In genomic region chr12:4874161-4874927, GRCm38 (mm10) we compare ENCODE assay signal across 8 mouse cellular contexts. TPM values are rescaled to one million over a fixed set of nuclear protein-coding genes. Genes with fewer than 3 reads are reported as not detected.
A peak's percentile ranks its signal among the peaks of the same experiment; 100 is the strongest.
DNase-seq lines count a peak whose midpoint lies in the region; ATAC-seq and TF ChIP-seq lines count a peak whose summit lies in the region.

Gene Mfsd2b, minus strand, starts transcription at chr12:4874359.

- H3K9ac ChIP-seq in heart, embryonic 15.5 days, result peak within 1 kb of the TSS; percentile 49
- H3K9ac ChIP-seq in neural tube, embryonic 15.5 days (replicated peaks), result peak within 1 kb of the TSS; percentile 57

- peaks cover 31% of the 10 kb centered on the region for H3K27me3 ChIP-seq in E14TG2a.4 (ENCODE audit: insufficient read depth, low read length)
- no peaks in the 10 kb centered on the region for H3K27me3 ChIP-seq in erythroblast, embryonic 14.5 days (ENCODE audit: control insufficient read depth)
- no peaks in the 10 kb centered on the region for H3K27me3 ChIP-seq in heart, embryonic 15.5 days
- H3K27me3 ChIP-seq in neural tube, embryonic 15.5 days (replicated peaks), result no peaks in the 10 kb centered on the region

- WGBS in heart, embryonic 15.5 days, result 5% methylated on average over 24 of the region's 24 CpGs
- WGBS in neural tube, embryonic 15.5 days, result 6% methylated on average over 24 of the region's 24 CpGs

- H3K4me3 ChIP-seq in E14TG2a.4 (replicated peaks; ENCODE audit: low read length), result peak within 1 kb of the TSS; percentile 65
- H3K4me3 ChIP-seq in erythroblast, embryonic 14.5 days (replicated peaks), result peak within 1 kb of the TSS; percentile 79
- peak within 1 kb of the TSS; percentile 46 for H3K4me3 ChIP-seq in heart, embryonic 15.5 days
- H3K4me3 ChIP-seq in neural tube, embryonic 15.5 days (replicated peaks), result peak within 1 kb of the TSS; percentile 46

- peak within 1 kb of the TSS; percentile 89 for H3K4me2 ChIP-seq in heart, embryonic 15.5 days
- peak within 1 kb of the TSS; percentile 92 for H3K4me2 ChIP-seq in neural tube, embryonic 15.5 days

- H3K27ac ChIP-seq in heart, embryonic 15.5 days, result no peak within 1 kb of the TSS
- H3K27ac ChIP-seq in neural tube, embryonic 15.5 days (replicated peaks), result no peak within 1 kb of the TSS

- peaks cover 11% of the 10 kb centered on the region; the same call in 1 of the 2 replicates for H3K36me3 ChIP-seq in E14TG2a.4 (ENCODE audit: insufficient read depth, low read length)
- H3K36me3 ChIP-seq in erythroblast, embryonic 14.5 days (ENCODE audit: control insufficient read depth), result peaks cover 69% of the 10 kb centered on the region
- peaks cover 7% of the 10 kb centered on the region for H3K36me3 ChIP-seq in heart, embryonic 15.5 days
- H3K36me3 ChIP-seq in neural tube, embryonic 15.5 days, result peaks cover 9% of the 10 kb centered on the region

- peak; percentile 3 for DNase-seq in brain, embryonic 18.5 days (ENCODE audit: low read depth, low spot score)
- DNase-seq in kidney, postnatal 10 days, result peak; percentile 87
- peak; percentile 79 to 85 for DNase-seq in lung, adult 18-20 months
- DNase-seq in testis, postnatal 14 days (ENCODE audit: low spot score), result peak; percentile 66

- H3K4me1 ChIP-seq in E14TG2a.4 (replicated peaks; ENCODE audit: low read depth, low read length), result peaks cover 35% of the 10 kb centered on the region
- peaks cover 64% of the 10 kb centered on the region for H3K4me1 ChIP-seq in erythroblast, embryonic 14.5 days (ENCODE audit: control insufficient read depth)
- peaks cover 25% of the 10 kb centered on the region for H3K4me1 ChIP-seq in heart, embryonic 15.5 days (replicated peaks)
- H3K4me1 ChIP-seq in neural tube, embryonic 15.5 days, result peaks cover 12% of the 10 kb centered on the region

- no peaks in the 10 kb centered on the region for H3K9me3 ChIP-seq in E14TG2a.4 (ENCODE audit: low read length)
- H3K9me3 ChIP-seq in erythroblast, embryonic 14.5 days (ENCODE audit: control insufficient read depth, low read length), result no peaks in the 10 kb centered on the region
- H3K9me3 ChIP-seq in heart, embryonic 15.5 days (replicated peaks), result no peaks in the 10 kb centered on the region
- H3K9me3 ChIP-seq in neural tube, embryonic 15.5 days (replicated peaks), result no peaks in the 10 kb centered on the region

- ATAC-seq in heart, embryonic 15.5 days (replicated peaks; ENCODE audit: insufficient number of reproducible peaks, insufficient read depth, low FRiP score, low read depth), result peak; percentile 88
- ATAC-seq in neural tube, embryonic 15.5 days (ENCODE audit: low FRiP score), result peak; percentile 79

- TF ChIP-seq CTCF in E14TG2a.4 (conservative IDR thresholded peaks at IDR 0.05; ENCODE audit: low read length), result no peak

RNA-seq across cellular contexts. Expression of gene Mfsd2b, which starts in this region (rescaled TPM):
- polyA plus RNA-seq in erythroblast, embryonic 14.5 days (2012), result 22.7 and 26.3 TPM in 2 replicates
- polyA plus RNA-seq in heart, embryonic 15.5 days (2015; fragmentation: Nextera tagmentation; extraction: Ambion mirVana), result 1.4 and 2.2 TPM in 2 replicates
- polyA plus RNA-seq in neural tube, embryonic 15.5 days (2015; fragmentation: Nextera tagmentation; extraction: Ambion mirVana), result 1.9 and 2.2 TPM in 2 replicates

Comparison
In these comparisons a context has a peak if more than half of its experiments do, and no peak if none do; other contexts are left out.
1. DNase-seq: peak in every context shown above with its lines; median percentile 87 in kidney, postnatal 10 days; 82 in lung, adult 18-20 months; 66 in testis, postnatal 14 days; 3 in brain, embryonic 18.5 days.